Mouse (Mus musculus) layer of hippocampus, postnatal 14 days (tissue): ENCODE results near the gene Pde2a. TPM values are rescaled to one million over a fixed set of nuclear protein-coding genes. Genes with fewer than 3 reads are reported as not detected.

Experiments used
- DNase-seq, 2 experiments: peaks; one replicate each; pipeline ENCODE4 v3.0.0; 2021 to 2022; ENCODE audit warnings: low spot score in 2 of 2, mixed read lengths in 1 of 2
- total RNA-seq, 2 experiments: library from RNA; stranded (reverse); gene quantifications; 2 replicates each; pipeline ENCODE4 v1.2.3; 2021

Gene Pde2a
- total RNA-seq, 2 experiments from 2014 or later: 239 to 248 TPM

DNA sequence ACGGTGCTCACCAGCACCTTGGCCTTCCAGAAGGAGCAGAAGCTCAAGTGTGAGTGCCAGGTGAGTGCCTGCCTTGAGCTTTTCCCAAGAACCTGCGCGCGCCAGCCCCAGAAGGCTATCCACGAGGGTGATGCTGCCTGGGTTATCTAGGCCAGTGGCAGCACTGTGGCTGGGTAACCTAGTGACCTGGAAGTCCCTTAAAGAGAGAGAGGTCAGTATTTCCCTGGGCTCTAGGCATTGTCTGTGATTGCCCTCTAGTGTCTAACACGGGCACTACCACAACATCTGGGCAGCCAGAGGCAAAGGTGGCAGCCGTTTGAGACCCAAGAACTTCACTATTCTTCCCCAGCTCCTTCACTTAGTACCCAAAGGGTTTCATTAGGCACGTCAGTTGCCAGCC lies 81.9 kb downstream of the Pde2a start:
- DNase-seq: peak; percentile 49 to 51

DNA sequence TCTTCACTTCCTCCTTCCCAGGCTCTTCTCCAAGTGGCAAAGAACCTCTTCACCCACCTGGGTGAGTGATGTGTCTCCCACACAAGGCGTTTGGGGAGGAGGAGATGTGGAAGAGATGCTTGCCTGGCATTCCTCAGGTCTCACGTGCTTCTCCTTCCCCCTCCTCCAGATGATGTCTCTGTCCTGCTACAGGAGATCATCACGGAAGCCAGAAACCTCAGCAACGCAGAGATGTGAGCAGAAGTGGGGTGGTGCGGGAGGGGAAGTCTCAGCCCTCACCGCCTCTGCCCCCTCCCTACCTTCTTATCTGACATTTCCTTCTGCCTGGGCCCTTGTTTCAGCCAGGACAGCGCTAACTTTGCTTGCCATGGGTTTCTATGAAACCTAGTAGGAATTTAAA lies 82.3 kb downstream of the Pde2a start:
- no peak for DNase-seq

GRCm38 (mm10) chr7:101504507-101504906 lies 83.0 kb downstream of the Pde2a start:
- no peak for DNase-seq

- DNase-seq: no peak
Observed at GRCm38 (mm10) chr7:101509212-101509611, 87.7 kb downstream of the Pde2a start.

- DNase-seq: peak in 1 of 2 experiments; percentile 36
Observed at GRCm38 (mm10) chr7:101513655-101514054, 92.2 kb downstream of the Pde2a start.

DNA sequence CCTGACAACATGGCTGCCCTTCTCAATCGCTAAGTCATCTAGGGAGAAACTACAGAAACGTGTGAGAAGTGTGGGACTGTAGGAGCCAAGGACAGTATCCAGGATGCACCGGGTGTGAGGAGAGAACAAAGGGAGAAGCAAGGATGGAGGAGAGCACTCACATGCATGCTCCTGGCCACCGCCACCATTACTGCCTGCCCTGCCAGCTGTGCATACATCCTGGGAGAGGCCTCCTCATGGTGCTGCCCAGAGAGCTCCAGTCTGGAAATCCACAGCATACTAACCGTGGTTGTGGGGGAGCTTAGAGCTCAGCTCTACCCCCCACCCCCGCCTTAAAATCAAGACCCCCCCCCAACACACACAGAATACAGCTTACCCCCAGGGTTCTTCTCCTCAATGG lies 93.3 kb downstream of the Pde2a start:
- no peak for DNase-seq

DNA sequence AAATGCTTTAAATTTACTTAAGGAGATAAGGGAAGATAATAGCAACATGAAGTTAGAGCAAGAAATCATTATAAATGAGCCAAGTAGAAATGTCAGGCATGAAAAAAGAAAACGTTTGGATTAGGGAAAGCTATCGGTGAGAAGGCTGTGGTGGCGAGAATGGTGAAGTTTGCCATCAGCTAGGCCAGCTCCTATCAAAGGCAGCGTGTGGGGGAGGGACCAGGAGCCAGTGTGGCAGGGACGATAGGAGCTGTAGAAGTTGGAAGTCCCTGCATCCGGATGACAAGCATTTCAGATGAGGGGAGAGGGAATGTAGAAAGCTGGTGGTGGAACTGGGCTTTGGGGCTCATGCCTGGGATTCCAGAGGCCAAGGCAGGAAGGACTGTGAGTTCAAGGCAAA lies 93.8 kb downstream of the Pde2a start:
- DNase-seq: no peak

GRCm38 (mm10) chr7:101516460-101516859 lies 95.0 kb downstream of the Pde2a start:
- no peak for DNase-seq

DNA sequence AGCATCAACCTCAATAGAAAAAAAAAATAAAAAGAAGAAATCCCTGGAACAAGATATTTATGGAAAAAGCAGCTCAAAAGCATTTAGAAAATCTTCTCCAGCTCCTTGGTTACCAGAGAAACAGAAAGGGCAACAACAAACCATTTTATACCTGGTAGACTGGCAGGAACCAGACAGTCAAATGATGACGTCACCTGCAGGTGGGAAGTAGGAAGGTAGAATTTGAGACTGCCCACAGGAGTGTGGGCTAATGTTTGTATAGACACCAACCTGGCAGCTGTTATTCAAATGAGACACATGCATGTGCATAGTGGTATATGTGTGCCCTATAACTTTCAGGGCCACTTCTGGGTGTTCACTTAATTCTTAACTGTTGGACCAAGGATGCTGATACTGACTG lies 100.2 kb downstream of the Pde2a start:
- DNase-seq: no peak

- no peak for DNase-seq
Observed at GRCm38 (mm10) chr7:101523205-101523604, 101.7 kb downstream of the Pde2a start.

GRCm38 (mm10) chr7:101526484-101526883 lies 105.0 kb downstream of the Pde2a start:
- DNase-seq: no peak

DNA sequence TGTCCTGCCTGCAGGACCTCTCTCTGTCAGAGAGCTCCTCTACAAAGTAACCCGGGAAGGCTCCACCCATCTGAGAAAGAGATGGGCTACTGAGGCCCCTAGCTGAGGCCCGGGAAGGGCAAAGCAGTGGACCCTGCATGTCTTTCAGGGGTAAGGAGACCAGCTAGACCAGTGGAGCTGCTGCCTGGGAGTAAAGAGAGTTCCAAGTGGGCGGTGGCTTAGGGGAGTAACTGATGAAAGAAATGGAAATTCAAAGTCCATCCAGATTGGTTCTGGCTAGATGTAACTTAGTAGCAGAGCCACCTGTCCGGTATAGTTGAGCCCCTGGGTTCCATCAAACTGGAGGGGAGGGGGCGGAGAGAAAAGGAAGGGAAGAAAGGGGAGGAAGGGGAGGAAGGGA lies 112.9 kb downstream of the Pde2a start:
- DNase-seq: no peak

- DNase-seq: no peak
Observed at GRCm38 (mm10) chr7:101535102-101535501, 113.6 kb downstream of the Pde2a start.

GRCm38 (mm10) chr7:101535517-101535916 lies 114.0 kb downstream of the Pde2a start:
- DNase-seq: no peak

- DNase-seq: no peak
Observed at GRCm38 (mm10) chr7:101537541-101537940, 116.0 kb downstream of the Pde2a start.

DNA sequence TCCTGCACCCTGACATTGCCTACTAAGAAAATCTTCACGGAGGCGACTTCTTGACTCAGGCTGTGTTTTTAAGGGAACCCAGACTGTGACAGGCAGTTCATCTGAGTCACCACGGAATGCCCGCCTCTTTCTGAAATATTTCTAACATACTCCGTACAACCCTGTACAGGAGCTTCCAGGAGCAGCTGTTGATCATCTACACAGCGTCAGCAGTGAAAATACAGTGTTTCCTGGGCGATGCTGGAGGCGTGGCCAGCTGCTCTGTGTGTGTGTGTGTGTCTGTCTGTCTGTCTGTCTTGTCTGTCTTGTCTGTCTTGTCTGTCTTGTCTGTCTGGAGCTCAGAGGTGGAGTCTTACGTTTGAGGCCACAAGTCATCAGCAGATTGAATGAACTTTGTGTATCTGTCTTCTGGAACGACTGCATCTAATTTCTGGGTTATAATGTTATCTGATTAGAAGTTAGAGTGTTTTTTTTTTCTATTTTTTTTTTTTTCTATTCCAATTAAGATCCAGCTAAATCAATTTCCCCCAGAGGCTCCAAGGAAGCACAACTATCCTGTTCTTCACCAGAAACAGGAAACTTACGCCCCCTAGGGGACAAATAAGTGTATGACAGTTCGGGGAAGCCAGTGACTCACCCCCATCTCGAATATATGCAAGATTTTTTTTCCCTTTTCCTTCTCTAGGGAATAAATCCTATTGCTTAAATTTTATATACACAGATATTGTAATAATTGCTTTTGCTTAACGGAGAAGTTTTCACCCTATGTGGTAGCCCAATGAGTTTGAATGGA lies 116.8 kb downstream of the Pde2a start:
- peak; percentile 46 to 80 for DNase-seq

DNA sequence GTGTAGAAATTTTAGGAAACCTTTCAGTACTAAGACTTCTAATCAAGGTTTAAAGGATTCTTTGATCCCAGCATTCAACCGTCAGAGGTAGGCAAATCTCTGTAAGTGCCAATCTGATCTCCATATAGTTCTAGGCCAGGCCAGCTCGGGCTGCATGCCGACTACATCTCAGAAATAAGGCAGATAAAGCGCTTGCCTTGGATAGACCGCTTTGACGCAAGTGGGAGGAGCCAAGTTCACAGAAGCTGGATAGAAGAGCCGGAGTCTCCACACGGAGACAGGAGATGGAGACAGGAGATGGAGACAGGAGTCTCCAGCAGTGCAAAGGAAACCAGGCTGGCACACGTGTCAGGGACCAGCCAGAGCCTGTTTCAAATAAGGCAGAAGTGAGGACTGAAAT lies 118.3 kb downstream of the Pde2a start:
- DNase-seq: no peak

DNA sequence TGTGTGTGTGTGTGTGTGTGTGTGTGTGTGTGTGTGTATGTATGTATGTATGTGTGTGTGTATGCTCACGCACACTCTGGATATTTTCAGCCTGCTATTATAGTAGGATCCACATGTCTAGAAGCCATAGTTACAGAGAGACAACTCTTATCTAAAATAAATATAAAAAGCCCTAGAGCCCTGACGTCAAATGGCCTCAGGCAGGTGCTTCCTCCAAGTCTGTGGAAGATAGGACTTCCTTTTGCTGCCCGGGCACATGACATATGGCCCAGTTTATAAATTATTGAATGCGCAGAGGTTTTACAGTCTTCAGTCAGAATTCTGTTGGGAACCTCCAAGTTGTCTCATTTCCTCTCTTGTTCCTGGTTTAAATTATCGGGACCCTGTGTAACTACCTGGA lies 119.2 kb downstream of the Pde2a start:
- DNase-seq: no peak

DNA sequence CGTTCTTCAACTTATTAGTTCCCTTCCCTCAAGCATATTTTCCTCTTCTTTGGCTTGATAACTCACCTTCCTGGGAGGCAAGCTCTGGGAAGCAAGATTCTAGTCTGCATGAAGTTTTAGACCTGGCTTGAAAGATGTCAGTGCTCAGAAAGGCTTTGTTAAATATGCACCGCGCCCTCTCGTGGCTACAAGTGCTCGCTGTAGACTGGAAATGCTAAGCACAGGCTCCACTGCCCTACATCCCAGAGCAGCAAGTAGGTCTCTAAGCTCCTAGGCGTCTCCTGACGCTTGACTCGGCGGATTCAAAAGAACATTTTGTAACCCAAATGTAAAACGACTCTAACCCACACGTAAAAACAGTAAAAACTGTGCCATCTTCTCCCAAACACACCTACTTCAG lies 119.6 kb downstream of the Pde2a start:
- DNase-seq: peak; percentile 74 to 88

DNA sequence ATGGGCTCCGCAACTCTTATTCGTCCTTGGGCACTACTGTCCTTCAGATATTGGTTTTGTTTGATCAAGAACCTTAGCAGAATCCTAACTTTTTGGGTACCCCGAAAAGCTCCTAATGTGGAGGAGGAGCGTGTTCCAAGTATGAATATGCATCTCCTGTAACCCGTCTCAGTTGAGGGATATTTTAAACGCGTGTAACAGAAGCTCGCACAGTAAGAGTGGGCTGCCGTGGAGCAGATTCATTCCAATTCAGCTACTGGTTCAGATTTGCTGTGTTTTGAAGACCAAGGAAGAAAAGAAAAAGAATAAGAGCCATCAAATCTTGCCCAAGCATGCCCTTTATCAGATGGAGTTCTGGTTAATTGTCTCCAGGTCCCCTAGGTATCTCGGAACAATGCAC lies 120.2 kb downstream of the Pde2a start:
- DNase-seq: no peak

DNA sequence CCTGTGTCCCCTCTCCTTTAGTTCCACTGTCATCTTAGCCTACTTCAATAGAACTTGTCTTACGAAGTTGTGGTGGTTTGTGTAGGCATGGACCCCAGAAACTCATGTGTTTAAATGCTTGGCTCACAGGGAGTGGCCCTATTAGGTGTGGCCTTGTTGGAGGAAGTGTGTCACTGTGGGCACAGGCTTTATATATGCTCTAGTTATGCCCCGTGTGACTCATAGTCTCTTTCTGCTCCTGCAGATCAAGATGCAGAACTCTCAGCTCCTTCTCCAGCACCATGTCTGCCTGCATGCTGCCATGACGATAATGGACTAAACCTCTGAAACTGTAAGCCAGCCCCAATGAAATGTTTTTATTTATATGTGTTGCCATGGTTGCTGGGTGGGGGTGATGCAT lies 126.2 kb downstream of the Pde2a start:
- DNase-seq: no peak

DNA sequence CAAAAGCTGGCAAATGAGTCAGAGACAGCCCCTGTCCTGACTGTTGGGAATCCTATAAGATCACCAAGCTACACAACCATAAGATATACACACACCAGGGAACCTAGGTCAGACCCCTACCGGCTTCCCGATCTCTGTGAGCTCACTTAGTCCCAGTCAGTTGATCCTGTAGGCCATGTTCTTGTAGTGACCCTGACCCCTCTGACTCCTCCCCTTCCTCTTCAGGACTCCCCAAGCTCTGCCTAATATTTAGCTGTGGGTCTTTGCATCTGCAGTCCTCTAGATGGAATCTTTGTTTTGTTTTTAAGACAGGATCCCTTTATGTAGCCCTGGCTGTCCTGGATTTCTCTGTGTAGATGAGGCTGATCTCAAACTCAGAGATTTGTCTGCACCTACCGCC lies 127.8 kb downstream of the Pde2a start:
- no peak for DNase-seq
